Mouse (Mus musculus): Measurements from ENCODE around the gene Fez2. TPM values are rescaled to one million over a fixed set of nuclear protein-coding genes. Genes with fewer than 3 reads are reported as not detected.
A peak's percentile ranks its signal among the peaks of the same experiment; 100 is the strongest.

The Fez2 gene
- polyA plus RNA-seq, 1 experiment from 2014 or later, result 56.9 TPM

DNA sequence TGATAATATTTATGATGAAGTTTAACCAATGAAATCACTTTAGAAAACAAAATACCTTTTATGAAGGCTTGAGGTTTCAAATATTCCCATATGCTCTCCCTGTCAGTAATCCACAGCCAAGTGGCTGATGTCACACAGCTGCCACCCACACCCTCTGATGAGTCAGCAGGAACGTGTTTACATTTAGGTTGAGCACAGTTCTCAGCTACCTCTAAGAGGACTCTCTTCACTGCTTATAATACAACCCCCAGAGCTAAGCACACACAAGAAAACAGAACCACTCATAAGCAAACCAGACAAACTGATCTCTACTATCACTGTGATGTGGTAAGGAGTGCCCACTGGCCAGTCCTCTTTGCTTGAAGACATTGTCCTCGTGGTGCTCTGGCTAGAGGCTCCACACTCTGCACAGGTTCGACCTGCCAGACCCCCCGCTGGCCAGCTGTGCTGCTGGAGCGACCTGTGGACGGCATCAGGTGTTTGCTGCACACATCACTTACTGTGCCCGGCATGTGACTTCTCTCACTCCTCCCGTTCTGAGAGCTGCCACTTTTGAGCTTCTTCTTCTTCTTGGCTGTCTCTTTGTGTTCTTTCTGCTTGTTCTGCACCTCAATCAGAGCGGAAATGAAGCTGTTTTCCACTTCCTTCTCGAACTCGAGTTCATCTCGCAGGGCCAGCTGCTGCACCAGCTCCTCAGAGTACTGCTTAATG is 17.7 kb downstream of the Fez2 start:
- Histone ChIP-seq H3K27me3 (ENCODE audit: control insufficient read depth, insufficient read depth, low read length) (no peaks in the 10 kb centered on the region), H3K4me1 (ENCODE audit: control insufficient read depth in 2 of 2, insufficient read depth in 2 of 2, low read length in 2 of 2) (peaks cover 10 to 18% of the 10 kb centered on the region in 2 experiments), H3K27ac (replicated peaks in 1 of 2; ENCODE audit: control insufficient read depth in 1 of 2, insufficient read depth in 1 of 2, low read depth in 2 of 2, low read length in 2 of 2) (0 out of 4 replicates have a peak overlapping the region, but pooled peaks of 1 of the 2 experiments have one; percentile 14), H3K9ac (ENCODE audit: low read length) (no peak overlapping the region), H3K4me2 (ENCODE audit: low read length) (no peak overlapping the region), H3K4me3 (ENCODE audit: control insufficient read depth in 1 of 2, insufficient read depth in 1 of 2, low read depth in 1 of 2, low read length in 2 of 2) (no peak overlapping the region), H3K36me3 (ENCODE audit: control insufficient read depth, insufficient read depth, low read length) (peaks cover 47% of the 10 kb centered on the region), H3K9me3 (ENCODE audit: control insufficient read depth, low read length) (no peaks in the 10 kb centered on the region)
- WGBS, result 67% methylated on average over 12 of the region's 12 CpGs
- no peak for ATAC-seq (ENCODE audit: insufficient number of reproducible peaks, insufficient read depth, low FRiP score, low read depth)

DNA sequence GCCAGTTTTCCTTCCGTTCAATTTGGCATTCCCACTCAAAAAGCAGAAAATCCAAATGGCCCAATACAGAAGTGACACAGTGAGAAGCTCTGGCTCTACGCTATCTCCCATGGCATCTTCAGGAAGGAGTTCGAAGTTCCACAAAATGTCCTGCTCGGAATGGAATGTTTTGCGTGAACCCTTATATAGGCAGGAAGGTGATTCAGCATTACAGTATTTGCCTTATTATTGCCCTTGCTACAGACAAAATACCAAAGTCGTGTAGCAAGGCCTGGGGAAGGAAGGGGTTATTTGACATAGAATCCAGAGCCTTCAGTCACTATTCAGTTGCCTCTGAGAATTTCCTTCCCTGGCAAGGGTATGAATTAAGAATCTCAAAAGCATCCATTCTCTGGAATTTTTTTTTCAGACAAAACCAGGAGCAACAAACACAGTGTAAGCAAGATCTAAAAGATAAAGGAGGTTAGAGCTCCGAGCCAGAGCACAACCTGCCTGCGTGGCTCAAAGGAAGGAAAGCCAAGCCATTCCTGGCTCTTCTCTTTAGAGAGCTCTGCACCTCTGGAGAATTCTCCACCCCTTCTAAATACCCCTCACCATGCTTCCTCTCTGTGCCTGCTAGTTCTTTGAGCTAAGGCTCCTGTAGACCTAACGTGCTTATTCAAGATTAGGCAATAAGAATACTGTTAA is 25.4 kb downstream of the Fez2 start:
- Histone ChIP-seq H3K9ac (ENCODE audit: low read length) (no peak overlapping the region), H3K9me3 (ENCODE audit: control insufficient read depth, low read length) (no peaks in the 10 kb centered on the region), H3K27ac (replicated peaks in 1 of 2; ENCODE audit: control insufficient read depth in 1 of 2, insufficient read depth in 1 of 2, low read depth in 2 of 2, low read length in 2 of 2) (no peak overlapping the region), H3K4me2 (ENCODE audit: low read length) (no peak overlapping the region), H3K4me1 (ENCODE audit: control insufficient read depth in 2 of 2, insufficient read depth in 2 of 2, low read length in 2 of 2) (no peaks in the 10 kb centered on the region; a peak in 1 of 4 replicates), H3K36me3 (ENCODE audit: control insufficient read depth, insufficient read depth, low read length) (peaks cover 17% of the 10 kb centered on the region), H3K27me3 (ENCODE audit: control insufficient read depth, insufficient read depth, low read length) (no peaks in the 10 kb centered on the region), H3K4me3 (ENCODE audit: control insufficient read depth in 1 of 2, insufficient read depth in 1 of 2, low read depth in 1 of 2, low read length in 2 of 2) (no peak overlapping the region)
- WGBS, result 69% methylated on average over 9 of the region's 9 CpGs
- no peak for ATAC-seq (ENCODE audit: insufficient number of reproducible peaks, insufficient read depth, low FRiP score, low read depth)

DNA sequence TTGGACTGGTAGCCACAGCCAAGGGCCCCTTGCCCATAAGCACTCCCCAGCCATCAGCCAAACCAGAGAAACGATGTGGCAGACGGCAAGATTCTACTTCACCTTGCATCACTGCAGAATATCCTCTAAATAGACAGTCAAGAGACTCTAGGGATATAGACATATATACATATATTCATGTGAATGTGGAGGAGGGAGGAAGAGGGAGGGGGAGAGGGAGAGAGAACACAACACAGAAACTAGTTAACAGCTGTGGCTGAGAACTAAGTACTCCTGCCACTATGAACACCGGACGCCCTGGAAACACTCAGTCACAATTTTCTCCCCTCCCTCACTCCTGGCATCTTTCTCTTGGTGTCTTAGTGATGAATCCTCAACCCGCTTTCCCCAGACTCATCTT is 28.4 kb downstream of the Fez2 start:
- Histone ChIP-seq H3K9ac (ENCODE audit: low read length) (no peak overlapping the region), H3K27ac (replicated peaks in 1 of 2; ENCODE audit: control insufficient read depth in 1 of 2, insufficient read depth in 1 of 2, low read depth in 2 of 2, low read length in 2 of 2) (no peak overlapping the region), H3K9me3 (ENCODE audit: control insufficient read depth, low read length) (no peaks in the 10 kb centered on the region), H3K27me3 (ENCODE audit: control insufficient read depth, insufficient read depth, low read length) (no peaks in the 10 kb centered on the region), H3K4me2 (ENCODE audit: low read length) (no peak overlapping the region), H3K4me1 (ENCODE audit: control insufficient read depth in 2 of 2, insufficient read depth in 2 of 2, low read length in 2 of 2) (no peaks in the 10 kb centered on the region; a peak in 1 of 4 replicates), H3K36me3 (ENCODE audit: control insufficient read depth, insufficient read depth, low read length) (peaks cover 8% of the 10 kb centered on the region), H3K4me3 (ENCODE audit: control insufficient read depth in 1 of 2, insufficient read depth in 1 of 2, low read depth in 1 of 2, low read length in 2 of 2) (no peak overlapping the region)
- no peak for ATAC-seq (ENCODE audit: insufficient number of reproducible peaks, insufficient read depth, low FRiP score, low read depth)
- 87% methylated on average over 5 of the region's 5 CpGs for WGBS

DNA sequence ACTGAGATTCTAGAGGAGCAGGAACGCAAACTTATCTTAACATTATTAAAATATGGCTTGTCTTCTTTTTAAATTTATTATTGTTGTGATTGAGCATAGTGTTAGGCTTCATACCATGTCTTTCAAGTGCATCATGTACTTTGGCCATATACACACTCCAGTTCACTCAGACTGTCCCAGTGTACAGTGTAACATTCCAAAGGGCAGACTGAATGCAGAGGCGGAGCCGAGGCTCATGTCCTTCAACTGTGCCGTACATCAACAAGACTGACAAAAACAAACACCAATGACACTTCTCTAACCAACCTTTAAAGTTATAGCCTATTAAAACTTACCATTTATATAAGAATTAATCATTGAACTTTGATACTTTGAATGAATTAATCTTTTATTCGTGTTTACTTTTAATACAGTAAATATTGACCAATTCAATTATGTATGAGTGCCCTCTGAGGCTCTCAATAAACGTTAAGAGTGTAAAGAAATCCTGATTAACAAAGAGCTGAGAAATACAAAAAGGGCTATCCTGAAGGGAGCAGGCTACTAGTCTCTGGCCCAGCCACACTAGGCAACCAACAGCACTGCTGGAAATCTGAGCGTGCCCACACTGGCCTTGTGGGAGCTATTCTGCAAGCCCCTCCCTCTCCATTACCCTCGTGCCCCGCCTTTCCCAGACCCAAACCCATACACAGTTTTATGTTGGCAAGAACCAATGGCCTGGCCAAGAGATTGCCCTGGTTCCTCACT is 29.7 kb downstream of the Fez2 start:
- ATAC-seq (ENCODE audit: insufficient number of reproducible peaks, insufficient read depth, low FRiP score, low read depth), result no peak
- Histone ChIP-seq H3K4me2 (ENCODE audit: low read length) (no peak overlapping the region), H3K36me3 (ENCODE audit: control insufficient read depth, insufficient read depth, low read length) (peaks cover 13% of the 10 kb centered on the region), H3K4me1 (ENCODE audit: control insufficient read depth in 2 of 2, insufficient read depth in 2 of 2, low read length in 2 of 2) (no peaks in the 10 kb centered on the region; a peak in 1 of 4 replicates), H3K4me3 (ENCODE audit: control insufficient read depth in 1 of 2, insufficient read depth in 1 of 2, low read depth in 1 of 2, low read length in 2 of 2) (no peak overlapping the region), H3K9ac (ENCODE audit: low read length) (no peak overlapping the region), H3K9me3 (ENCODE audit: control insufficient read depth, low read length) (no peaks in the 10 kb centered on the region), H3K27me3 (ENCODE audit: control insufficient read depth, insufficient read depth, low read length) (no peaks in the 10 kb centered on the region), H3K27ac (replicated peaks in 1 of 2; ENCODE audit: control insufficient read depth in 1 of 2, insufficient read depth in 1 of 2, low read depth in 2 of 2, low read length in 2 of 2) (no peak overlapping the region)
- WGBS, result 74% methylated on average over 9 of the region's 9 CpGs

DNA sequence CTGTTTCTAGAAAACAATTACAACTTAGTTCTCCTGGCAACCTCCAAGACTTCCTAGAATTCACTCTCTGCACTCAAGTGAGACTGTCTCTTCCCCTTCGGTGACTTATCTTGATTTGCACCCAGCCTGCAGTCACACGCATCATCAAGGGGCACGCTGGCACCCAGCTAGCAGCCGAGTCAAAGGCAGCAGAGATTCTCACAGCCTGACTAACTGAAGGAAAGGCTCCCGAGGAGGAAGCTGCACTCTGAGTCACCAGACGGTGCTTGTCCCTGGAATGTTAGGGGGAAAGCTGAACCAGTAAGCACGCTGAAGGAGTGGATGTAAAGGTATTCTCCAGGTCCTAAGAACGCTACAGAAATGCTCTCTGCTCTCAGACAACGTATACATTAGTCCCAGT is 30.3 kb downstream of the Fez2 start:
- Histone ChIP-seq H3K27ac (replicated peaks in 1 of 2; ENCODE audit: control insufficient read depth in 1 of 2, insufficient read depth in 1 of 2, low read depth in 2 of 2, low read length in 2 of 2) (no peak overlapping the region), H3K4me3 (ENCODE audit: control insufficient read depth in 1 of 2, insufficient read depth in 1 of 2, low read depth in 1 of 2, low read length in 2 of 2) (no peak overlapping the region), H3K4me2 (ENCODE audit: low read length) (no peak overlapping the region), H3K4me1 (ENCODE audit: control insufficient read depth in 2 of 2, insufficient read depth in 2 of 2, low read length in 2 of 2) (no peaks in the 10 kb centered on the region; a peak in 1 of 4 replicates), H3K9ac (ENCODE audit: low read length) (no peak overlapping the region), H3K9me3 (ENCODE audit: control insufficient read depth, low read length) (no peaks in the 10 kb centered on the region), H3K27me3 (ENCODE audit: control insufficient read depth, insufficient read depth, low read length) (no peaks in the 10 kb centered on the region), H3K36me3 (ENCODE audit: control insufficient read depth, insufficient read depth, low read length) (peaks cover 19% of the 10 kb centered on the region)
- 40% methylated on average over 9 of the region's 9 CpGs for WGBS
- no peak for ATAC-seq (ENCODE audit: insufficient number of reproducible peaks, insufficient read depth, low FRiP score, low read depth)

DNA sequence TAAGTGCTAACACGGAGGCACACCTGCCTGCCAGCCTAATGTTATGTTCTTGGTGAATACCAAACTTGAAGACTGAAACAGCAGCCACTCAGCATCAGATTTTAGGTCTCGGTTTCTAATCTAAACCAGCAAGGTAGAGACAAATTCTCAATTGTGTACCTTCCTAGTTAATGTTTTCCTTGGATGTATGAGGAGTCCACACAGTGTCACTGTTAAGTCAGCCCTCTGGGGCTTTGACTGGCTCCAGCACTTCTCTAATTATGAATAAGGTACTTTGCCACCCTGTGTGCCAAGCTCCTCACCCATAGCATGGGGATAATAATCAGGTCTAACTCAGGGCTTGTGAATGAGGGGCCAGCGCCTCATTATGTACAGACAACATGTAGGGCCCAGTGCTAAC is 35.6 kb downstream of the Fez2 start:
- no peak overlapping the region for H3K9ac ChIP-seq (ENCODE audit: low read length)
- H3K4me2 ChIP-seq (ENCODE audit: low read length), result no peak overlapping the region
- no peaks in the 10 kb centered on the region for H3K27me3 ChIP-seq (ENCODE audit: control insufficient read depth, insufficient read depth, low read length)
- H3K36me3 ChIP-seq (ENCODE audit: control insufficient read depth, insufficient read depth, low read length), result peaks cover 56% of the 10 kb centered on the region
- H3K4me3 ChIP-seq (ENCODE audit: control insufficient read depth in 1 of 2, insufficient read depth in 1 of 2, low read depth in 1 of 2, low read length in 2 of 2), result no peak overlapping the region
- no peak for ATAC-seq (ENCODE audit: insufficient number of reproducible peaks, insufficient read depth, low FRiP score, low read depth)
- H3K27ac ChIP-seq (replicated peaks in 1 of 2; ENCODE audit: control insufficient read depth in 1 of 2, insufficient read depth in 1 of 2, low read depth in 2 of 2, low read length in 2 of 2), result no peak overlapping the region
- H3K4me1 ChIP-seq (ENCODE audit: control insufficient read depth in 2 of 2, insufficient read depth in 2 of 2, low read length in 2 of 2), result no peaks in the 10 kb centered on the region
- 94% methylated on average over 3 of the region's 3 CpGs for WGBS
- no peaks in the 10 kb centered on the region for H3K9me3 ChIP-seq (ENCODE audit: control insufficient read depth, low read length)

DNA sequence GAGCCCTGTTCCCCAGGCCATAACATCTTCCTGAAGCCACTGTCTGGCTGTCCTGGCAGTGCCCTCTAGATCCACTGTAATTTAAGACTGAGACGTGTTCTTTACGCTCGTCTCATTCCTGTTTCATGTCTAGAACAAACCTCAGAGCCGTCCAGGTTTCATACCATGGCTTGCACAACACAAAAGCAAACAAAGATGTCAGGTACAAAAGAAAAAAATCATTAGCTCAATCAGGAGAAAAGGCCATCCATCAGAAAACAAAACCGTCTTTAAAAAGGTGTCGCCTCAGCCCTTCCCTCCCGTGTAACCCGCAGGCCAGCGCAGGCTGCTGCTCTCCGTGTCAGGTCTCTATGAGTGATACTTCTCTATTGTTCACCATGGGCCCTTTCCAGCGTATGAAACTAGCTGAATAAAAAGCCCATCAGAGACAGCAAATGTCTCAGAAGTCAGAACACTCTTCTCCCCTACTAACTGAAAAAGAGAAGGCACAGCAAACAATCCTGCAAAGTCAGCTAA is 38.2 kb downstream of the Fez2 start:
- no peak overlapping the region for H3K4me2 ChIP-seq (ENCODE audit: low read length)
- H3K27me3 ChIP-seq (ENCODE audit: control insufficient read depth, insufficient read depth, low read length), result no peaks in the 10 kb centered on the region
- H3K27ac ChIP-seq (replicated peaks in 1 of 2; ENCODE audit: control insufficient read depth in 1 of 2, insufficient read depth in 1 of 2, low read depth in 2 of 2, low read length in 2 of 2), result no peak overlapping the region
- H3K4me3 ChIP-seq (ENCODE audit: control insufficient read depth in 1 of 2, insufficient read depth in 1 of 2, low read depth in 1 of 2, low read length in 2 of 2), result no peak overlapping the region
- ATAC-seq (ENCODE audit: insufficient number of reproducible peaks, insufficient read depth, low FRiP score, low read depth), result no peak
- peaks cover 2 to 4% of the 10 kb centered on the region in 2 experiments; a peak in 2 of 4 replicates for H3K4me1 ChIP-seq (ENCODE audit: control insufficient read depth in 2 of 2, insufficient read depth in 2 of 2, low read length in 2 of 2)
- peaks cover 63% of the 10 kb centered on the region for H3K36me3 ChIP-seq (ENCODE audit: control insufficient read depth, insufficient read depth, low read length)
- 89% methylated on average over 11 of the region's 11 CpGs for WGBS
- no peaks in the 10 kb centered on the region for H3K9me3 ChIP-seq (ENCODE audit: control insufficient read depth, low read length)
- H3K9ac ChIP-seq (ENCODE audit: low read length), result no peak overlapping the region
